Mouse (Mus musculus): ENCODE data around the gene Hes3. TPM values are rescaled to one million over a fixed set of nuclear protein-coding genes. Genes with fewer than 3 reads are reported as not detected.

Gene Hes3
- polyA plus RNA-seq, 1 experiment = not detected

- TF ChIP-seq POLR2A (IDR thresholded peaks at IDR 0.05; ENCODE audit: insufficient read depth, low read length) (no peak), CTCF (IDR thresholded peaks at IDR 0.05; ENCODE audit: low read depth, low read length) (peak; percentile 43)
- no peaks in the 10 kb centered on the region for H3K27me3 ChIP-seq (ENCODE audit: control insufficient read depth, insufficient read depth, low read length, poor library complexity, severe bottlenecking)
- no peak overlapping the region for H3K9ac ChIP-seq (ENCODE audit: low read depth, poor library complexity, severe bottlenecking)
- H3K36me3 ChIP-seq (ENCODE audit: control insufficient read depth, insufficient read depth, low read length, poor library complexity, severe bottlenecking) = no peaks in the 10 kb centered on the region
- no peaks in the 10 kb centered on the region for H3K9me3 ChIP-seq (replicated peaks; ENCODE audit: control insufficient read depth, insufficient read depth, low read length, poor library complexity, severe bottlenecking)
- no peak overlapping the region for H3K27ac ChIP-seq (ENCODE audit: insufficient read depth, low read length)
- no peak overlapping the region for H3K4me3 ChIP-seq (ENCODE audit: low read depth, low read length)
- H3K4me1 ChIP-seq (ENCODE audit: control insufficient read depth, insufficient read depth, low read length) = peaks cover 2% of the 10 kb centered on the region
These were observed 22.5 kb upstream of the Hes3 start for GRCm38 (mm10) chr4:152313934-152314333.

GRCm38 (mm10) chr4:152313211-152313632 is 21.8 kb upstream of the Hes3 start:
- Histone ChIP-seq H3K27me3 (ENCODE audit: control insufficient read depth, insufficient read depth, low read length, poor library complexity, severe bottlenecking) (no peaks in the 10 kb centered on the region), H3K9me3 (replicated peaks; ENCODE audit: control insufficient read depth, insufficient read depth, low read length, poor library complexity, severe bottlenecking) (no peaks in the 10 kb centered on the region), H3K4me3 (ENCODE audit: low read depth, low read length) (peak overlapping the region; percentile 66), H3K27ac (ENCODE audit: insufficient read depth, low read length) (no peak overlapping the region), H3K4me1 (ENCODE audit: control insufficient read depth, insufficient read depth, low read length) (peaks cover 2% of the 10 kb centered on the region), H3K36me3 (ENCODE audit: control insufficient read depth, insufficient read depth, low read length, poor library complexity, severe bottlenecking) (no peaks in the 10 kb centered on the region), H3K9ac (ENCODE audit: low read depth, poor library complexity, severe bottlenecking) (peak overlapping the region; percentile 17; the same call in 1 of the 2 replicates)
- no peak for TF ChIP-seq CTCF (IDR thresholded peaks at IDR 0.05; ENCODE audit: low read depth, low read length)
- no peak for TF ChIP-seq EP300 (IDR thresholded peaks at IDR 0.05; ENCODE audit: insufficient read depth, low read depth, low read length)
- TF ChIP-seq POLR2A (IDR thresholded peaks at IDR 0.05; ENCODE audit: insufficient read depth, low read length) = no peak

GRCm38 (mm10) chr4:152312186-152312585 is 20.7 kb upstream of the Hes3 start:
- Histone ChIP-seq H3K4me3 (ENCODE audit: low read depth, low read length) (peak overlapping the region; percentile 66), H3K36me3 (ENCODE audit: control insufficient read depth, insufficient read depth, low read length, poor library complexity, severe bottlenecking) (no peaks in the 10 kb centered on the region), H3K9me3 (replicated peaks; ENCODE audit: control insufficient read depth, insufficient read depth, low read length, poor library complexity, severe bottlenecking) (no peaks in the 10 kb centered on the region), H3K9ac (ENCODE audit: low read depth, poor library complexity, severe bottlenecking) (0 out of 2 replicates have a peak overlapping the region, but pooled peaks have one; percentile 17), H3K27ac (ENCODE audit: insufficient read depth, low read length) (no peak overlapping the region), H3K4me1 (ENCODE audit: control insufficient read depth, insufficient read depth, low read length) (peaks cover 2% of the 10 kb centered on the region), H3K27me3 (ENCODE audit: control insufficient read depth, insufficient read depth, low read length, poor library complexity, severe bottlenecking) (no peaks in the 10 kb centered on the region)
- TF ChIP-seq POLR2A (IDR thresholded peaks at IDR 0.05; ENCODE audit: insufficient read depth, low read length) = peak; percentile 11
- no peak for TF ChIP-seq CTCF (IDR thresholded peaks at IDR 0.05; ENCODE audit: low read depth, low read length)
- TF ChIP-seq EP300 (IDR thresholded peaks at IDR 0.05; ENCODE audit: insufficient read depth, low read depth, low read length) = peak; percentile 58; the same call in 1 of the 2 replicates

- Histone ChIP-seq H3K4me3 (ENCODE audit: low read depth, low read length) (no peak overlapping the region), H3K9ac (ENCODE audit: low read depth, poor library complexity, severe bottlenecking) (no peak overlapping the region), H3K4me1 (ENCODE audit: control insufficient read depth, insufficient read depth, low read length) (no peaks in the 10 kb centered on the region), H3K9me3 (replicated peaks; ENCODE audit: control insufficient read depth, insufficient read depth, low read length, poor library complexity, severe bottlenecking) (no peaks in the 10 kb centered on the region), H3K27me3 (ENCODE audit: control insufficient read depth, insufficient read depth, low read length, poor library complexity, severe bottlenecking) (no peaks in the 10 kb centered on the region), H3K36me3 (ENCODE audit: control insufficient read depth, insufficient read depth, low read length, poor library complexity, severe bottlenecking) (no peaks in the 10 kb centered on the region), H3K27ac (ENCODE audit: insufficient read depth, low read length) (no peak overlapping the region)
- no peak for TF ChIP-seq EP300 (IDR thresholded peaks at IDR 0.05; ENCODE audit: insufficient read depth, low read depth, low read length)
These were observed 16.1 kb upstream of the Hes3 start for GRCm38 (mm10) chr4:152307542-152307941.

- no peaks in the 10 kb centered on the region for H3K9me3 ChIP-seq (replicated peaks; ENCODE audit: control insufficient read depth, insufficient read depth, low read length, poor library complexity, severe bottlenecking)
- no peak overlapping the region for H3K27ac ChIP-seq (ENCODE audit: insufficient read depth, low read length)
- no peaks in the 10 kb centered on the region for H3K4me1 ChIP-seq (ENCODE audit: control insufficient read depth, insufficient read depth, low read length)
- no peaks in the 10 kb centered on the region for H3K27me3 ChIP-seq (ENCODE audit: control insufficient read depth, insufficient read depth, low read length, poor library complexity, severe bottlenecking)
- H3K9ac ChIP-seq (ENCODE audit: low read depth, poor library complexity, severe bottlenecking) = no peak overlapping the region
- no peak overlapping the region for H3K4me3 ChIP-seq (ENCODE audit: low read depth, low read length)
- H3K36me3 ChIP-seq (ENCODE audit: control insufficient read depth, insufficient read depth, low read length, poor library complexity, severe bottlenecking) = no peaks in the 10 kb centered on the region
- no peak for TF ChIP-seq EP300 (IDR thresholded peaks at IDR 0.05; ENCODE audit: insufficient read depth, low read depth, low read length)
- TF ChIP-seq POLR2A (IDR thresholded peaks at IDR 0.05; ENCODE audit: insufficient read depth, low read length) = no peak
- TF ChIP-seq CTCF (IDR thresholded peaks at IDR 0.05; ENCODE audit: low read depth, low read length) = no peak
These were observed 14.5 kb upstream of the Hes3 start for GRCm38 (mm10) chr4:152305991-152306390.

- Histone ChIP-seq H3K36me3 (ENCODE audit: control insufficient read depth, insufficient read depth, low read length, poor library complexity, severe bottlenecking) (no peaks in the 10 kb centered on the region), H3K9ac (ENCODE audit: low read depth, poor library complexity, severe bottlenecking) (no peak overlapping the region), H3K27me3 (ENCODE audit: control insufficient read depth, insufficient read depth, low read length, poor library complexity, severe bottlenecking) (no peaks in the 10 kb centered on the region), H3K4me3 (ENCODE audit: low read depth, low read length) (no peak overlapping the region), H3K4me1 (ENCODE audit: control insufficient read depth, insufficient read depth, low read length) (no peaks in the 10 kb centered on the region), H3K9me3 (replicated peaks; ENCODE audit: control insufficient read depth, insufficient read depth, low read length, poor library complexity, severe bottlenecking) (no peaks in the 10 kb centered on the region), H3K27ac (ENCODE audit: insufficient read depth, low read length) (no peak overlapping the region)
- no peak for TF ChIP-seq EP300 (IDR thresholded peaks at IDR 0.05; ENCODE audit: insufficient read depth, low read depth, low read length)
- no peak for TF ChIP-seq CTCF (IDR thresholded peaks at IDR 0.05; ENCODE audit: low read depth, low read length)
- no peak for TF ChIP-seq POLR2A (IDR thresholded peaks at IDR 0.05; ENCODE audit: insufficient read depth, low read length)
These were observed 13.2 kb upstream of the Hes3 start for GRCm38 (mm10) chr4:152304685-152305084.
